Mouse (Mus musculus) hindbrain, embryonic 16.5 days (tissue): ENCODE measurements at regions not wholly inside any gene's neighbourhood (a gene's known extent, or its start where the extent isn't known, plus 50 kb on each side); places are given as distances from the start of the nearest gene placed in this dataset.
A peak's percentile ranks its signal among the peaks of the same experiment; 100 is the strongest.

Experiments
- ATAC-seq: fragments of 200-750 bp; cut with Nextera tagmentation; 2 replicates; pipeline ENCODE4 v1.8.0; 2017; ENCODE audit warnings: moderate TSS enrichment, moderate library complexity
- H3K27ac ChIP-seq: fragments of 300-500 bp; sonication (generic); 2 replicates; pipeline ENCODE4 v1.5.1; 2014; ENCODE audit warnings: low read depth, mild to moderate bottlenecking, control low read depth, low read length, moderate library complexity
- H3K27me3 ChIP-seq: fragments of 300-500 bp; sonication (generic); replicated peaks from 2 replicates; pipeline ENCODE4 v1.6.1; 2014; ENCODE audit warnings: low read length; ENCODE audit not compliant: control insufficient read depth, insufficient read depth
- H3K36me3 ChIP-seq: fragments of 300-500 bp; sonication (generic); 2 replicates; pipeline ENCODE4 v1.6.1; 2014; ENCODE audit warnings: mild to moderate bottlenecking, low read length, moderate library complexity, mixed read lengths; ENCODE audit not compliant: control insufficient read depth, insufficient read depth
- H3K4me1 ChIP-seq: fragments of 300-500 bp; sonication (generic); 2 replicates; pipeline ENCODE4 v1.6.1; 2014; ENCODE audit warnings: low read depth, low read length; ENCODE audit not compliant: control insufficient read depth, insufficient read depth
- H3K4me2 ChIP-seq: fragments of 300-500 bp; sonication (generic); 2 replicates; pipeline ENCODE4 v1.6.1; 2014; ENCODE audit warnings: mild to moderate bottlenecking, low read length, control low read depth, moderate library complexity
- H3K4me3 ChIP-seq: fragments of 300-500 bp; sonication (generic); 2 replicates; pipeline ENCODE4 v1.5.1; 2014; ENCODE audit warnings: mild to moderate bottlenecking, low read length, control low read depth, moderate library complexity
- H3K9ac ChIP-seq: fragments of 300-500 bp; sonication (generic); 2 replicates; pipeline ENCODE4 v1.6.1; 2014; ENCODE audit warnings: low read depth, mild to moderate bottlenecking, control low read depth, low read length, moderate library complexity
- H3K9me3 ChIP-seq: fragments of 300-500 bp; sonication (generic); 2 replicates; pipeline ENCODE4 v1.6.1; 2014; ENCODE audit warnings: mild to moderate bottlenecking, low read length, moderate library complexity; ENCODE audit not compliant: control insufficient read depth
- WGBS: fragments of 180-500 bp; shearing (Covaris S2); extraction: QIAGEN DNeasy Blood & Tissue Kit; methylation state at CpG from one replicate; pipeline ENCODE4 v1.1.7; 2014; 5-methylcytosine and 5-hydroxymethylcytosine counted together

DNA sequence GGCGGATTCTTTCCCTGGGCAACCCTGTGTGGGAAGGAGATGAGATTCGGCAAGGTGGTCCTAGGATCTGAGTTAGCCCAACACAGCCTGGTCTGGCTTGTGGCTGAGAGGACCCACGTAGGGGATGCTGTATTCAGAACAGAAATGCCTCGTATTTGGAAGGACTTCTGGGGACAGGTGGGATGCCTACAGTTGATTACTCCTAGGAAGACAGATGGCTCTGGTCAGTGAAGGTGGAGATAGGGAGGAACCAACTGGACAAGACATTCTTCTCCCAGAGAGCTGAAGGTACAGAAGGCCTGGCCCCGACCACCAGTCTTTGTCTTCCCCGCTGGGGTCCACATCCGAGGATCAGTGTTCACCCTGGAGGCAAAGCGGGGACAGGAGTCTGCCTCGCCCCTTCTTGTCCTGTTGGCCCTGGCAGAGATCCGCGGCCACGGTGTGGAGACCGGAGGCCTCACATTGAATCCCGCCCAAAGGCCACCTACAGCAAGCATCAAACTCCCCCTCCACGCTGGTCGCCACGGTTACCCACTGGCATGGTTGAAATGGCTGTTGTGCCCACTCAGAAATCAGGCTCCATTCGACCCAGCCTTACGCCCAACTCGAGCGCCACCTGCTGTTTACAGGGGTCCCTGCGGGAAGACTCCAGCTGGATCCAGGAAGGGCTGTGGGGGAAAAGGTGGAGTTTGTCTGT lies 182.4 kb downstream of the Cdc5l start:
- peak; percentile 68 for ATAC-seq
- Histone ChIP-seq H3K4me2 (peak overlapping the region; percentile 53), H3K9ac (no peak overlapping the region)

DNA sequence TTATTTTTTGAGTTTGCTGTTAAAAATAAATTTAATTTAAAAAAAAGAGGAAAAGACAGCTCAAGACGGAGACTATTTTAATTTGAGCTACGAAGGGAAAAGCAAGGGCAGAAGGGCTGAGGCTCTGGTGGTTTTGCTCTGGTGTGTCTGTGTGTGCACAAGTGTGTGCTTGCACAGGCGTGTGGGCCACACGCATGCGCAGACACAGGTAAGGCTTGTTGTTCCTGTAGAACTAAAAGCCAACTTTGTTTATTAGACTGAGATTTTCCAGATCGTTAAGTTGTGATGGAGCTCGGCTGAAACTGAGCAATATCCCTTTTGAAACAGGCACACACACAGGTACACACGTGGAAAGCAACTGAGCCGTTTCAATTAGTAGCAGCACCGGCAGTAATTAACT lies 183.1 kb downstream of the Cdc5l start:
- Histone ChIP-seq H3K27ac (no peak overlapping the region), H3K4me1 (peaks cover 4% of the 10 kb centered on the region; the same call in 1 of the 2 replicates), H3K9me3 (no peaks in the 10 kb centered on the region), H3K4me3 (no peak overlapping the region), H3K36me3 (no peaks in the 10 kb centered on the region), H3K4me2 (no peak overlapping the region), H3K27me3 (no peaks in the 10 kb centered on the region), H3K9ac (no peak overlapping the region)
- ATAC-seq: no peak; the same call in 1 of the 2 replicates
- WGBS: 76% methylated on average over 10 of the region's 10 CpGs

More for the DNA sequence above, 182.4 kb downstream of the Cdc5l start:
- 21% methylated on average over 22 of the region's 22 CpGs for WGBS
- H3K27me3 ChIP-seq: no peaks in the 10 kb centered on the region
- no peak overlapping the region for H3K27ac ChIP-seq
- H3K4me3 ChIP-seq: no peak overlapping the region
- no peaks in the 10 kb centered on the region for H3K9me3 ChIP-seq
- H3K4me1 ChIP-seq: peaks cover 4% of the 10 kb centered on the region; the same call in 1 of the 2 replicates
- H3K36me3 ChIP-seq: no peaks in the 10 kb centered on the region

DNA sequence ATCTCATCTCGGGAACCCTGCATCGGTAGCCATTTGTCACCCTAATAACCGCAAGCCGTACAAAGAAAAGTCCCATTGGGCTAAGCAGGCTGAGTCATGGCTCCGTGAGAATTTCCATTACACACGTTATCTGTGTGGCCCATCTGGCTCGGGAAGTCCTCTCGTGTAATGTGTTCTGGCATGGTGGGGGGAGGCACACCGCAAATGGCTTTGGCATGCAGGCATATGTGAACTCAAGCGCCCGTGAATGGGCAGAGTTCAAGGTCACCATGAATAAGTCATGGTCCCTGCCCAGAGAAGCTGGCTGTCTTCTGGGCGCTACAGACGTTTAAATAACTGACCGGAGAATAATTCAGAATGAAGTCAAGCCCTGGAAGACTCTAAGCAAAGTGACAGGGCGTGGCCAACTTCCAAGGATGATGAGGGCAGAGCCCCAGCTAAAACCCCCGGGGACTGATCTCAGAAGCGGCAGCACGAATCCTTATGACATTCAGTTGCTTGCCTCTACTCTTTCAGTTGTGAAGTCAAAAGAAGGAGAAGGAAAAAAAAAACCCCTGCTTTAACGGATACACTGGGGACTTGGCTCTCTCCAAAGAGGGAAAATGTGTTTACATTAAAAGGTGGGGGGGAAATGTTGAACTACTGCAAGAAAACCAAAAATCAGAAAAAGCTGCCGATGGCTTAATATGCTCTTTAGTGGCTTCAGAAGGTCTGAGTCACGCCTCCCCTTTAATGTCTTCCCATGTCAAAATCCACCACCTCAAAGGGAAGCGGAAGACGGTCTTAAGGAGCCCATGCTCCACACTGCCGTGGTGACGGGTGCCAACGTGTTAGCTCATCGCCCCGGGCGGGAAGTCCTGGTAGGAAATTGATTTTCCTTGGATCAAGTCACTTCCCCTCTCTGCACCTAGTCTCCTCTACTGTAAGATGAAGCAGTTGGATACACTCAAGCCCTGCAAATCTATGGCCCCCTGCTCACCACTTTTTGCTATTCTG lies 186.1 kb downstream of the Cdc5l start:
- Histone ChIP-seq H3K9me3 (no peaks in the 10 kb centered on the region), H3K4me2 (no peak overlapping the region), H3K4me1 (peaks cover 4% of the 10 kb centered on the region; the same call in 1 of the 2 replicates), H3K27ac (no peak overlapping the region), H3K27me3 (no peaks in the 10 kb centered on the region), H3K36me3 (no peaks in the 10 kb centered on the region), H3K9ac (no peak overlapping the region), H3K4me3 (no peak overlapping the region)
- no peak for ATAC-seq
- WGBS: 64% methylated on average over 29 of the region's 29 CpGs

DNA sequence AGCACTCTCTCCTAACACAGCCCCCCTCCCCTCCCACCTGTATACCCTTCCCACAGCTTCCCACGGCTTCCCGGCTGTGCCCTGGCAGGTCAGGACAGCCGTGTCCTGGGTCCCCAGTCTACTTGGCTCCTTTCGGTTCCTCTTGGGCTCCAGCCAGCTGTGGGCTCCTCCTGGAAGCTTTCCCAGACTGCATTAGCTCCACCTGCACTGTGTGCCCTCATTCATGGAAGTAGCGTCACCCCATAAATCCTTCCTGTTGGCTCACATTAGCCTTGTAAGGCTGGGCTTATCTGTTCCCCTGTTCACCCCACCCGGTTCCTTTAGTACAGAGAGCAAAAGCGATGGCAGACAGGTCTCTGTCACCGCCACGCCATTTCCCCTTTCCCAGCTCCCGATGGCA lies 188.7 kb downstream of the Cdc5l start:
- no peak overlapping the region for H3K27ac ChIP-seq
- H3K9ac ChIP-seq: no peak overlapping the region
- no peak overlapping the region for H3K4me3 ChIP-seq
- ATAC-seq: peak; percentile 58
- H3K9me3 ChIP-seq: no peaks in the 10 kb centered on the region
- 68% methylated on average over 10 of the region's 10 CpGs for WGBS
- no peak overlapping the region for H3K4me2 ChIP-seq
- H3K36me3 ChIP-seq: no peaks in the 10 kb centered on the region
- H3K27me3 ChIP-seq: no peaks in the 10 kb centered on the region
- no peaks in the 10 kb centered on the region; the same call in 1 of the 2 replicates for H3K4me1 ChIP-seq

DNA sequence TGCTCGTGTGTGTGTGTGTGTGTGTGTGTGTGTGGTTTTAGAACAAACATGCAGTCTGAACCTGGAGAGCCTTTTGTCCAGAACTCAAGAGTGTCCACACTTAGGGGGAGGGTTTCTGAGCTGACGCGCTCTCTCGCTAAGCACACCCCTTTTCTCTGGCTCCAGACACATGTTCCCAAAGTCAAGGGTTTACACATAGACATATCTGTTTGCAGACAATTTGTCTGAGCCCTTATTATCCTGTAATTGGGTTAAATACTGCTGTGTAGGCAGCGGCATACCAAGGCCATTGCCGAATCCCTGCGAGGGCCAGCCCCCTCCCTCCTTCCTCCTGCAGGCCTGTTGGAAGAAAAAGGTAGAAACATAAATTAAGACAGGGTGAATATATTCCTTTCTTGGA lies 190.4 kb downstream of the Cdc5l start:
- H3K27ac ChIP-seq: no peak overlapping the region
- no peak overlapping the region for H3K9ac ChIP-seq
- 72% methylated on average over 7 of the region's 7 CpGs for WGBS
- H3K4me1 ChIP-seq: no peaks in the 10 kb centered on the region; the same call in 1 of the 2 replicates
- no peak for ATAC-seq
- no peak overlapping the region for H3K4me3 ChIP-seq
- no peaks in the 10 kb centered on the region for H3K36me3 ChIP-seq
- H3K4me2 ChIP-seq: no peak overlapping the region
- H3K27me3 ChIP-seq: no peaks in the 10 kb centered on the region
- H3K9me3 ChIP-seq: no peaks in the 10 kb centered on the region

DNA sequence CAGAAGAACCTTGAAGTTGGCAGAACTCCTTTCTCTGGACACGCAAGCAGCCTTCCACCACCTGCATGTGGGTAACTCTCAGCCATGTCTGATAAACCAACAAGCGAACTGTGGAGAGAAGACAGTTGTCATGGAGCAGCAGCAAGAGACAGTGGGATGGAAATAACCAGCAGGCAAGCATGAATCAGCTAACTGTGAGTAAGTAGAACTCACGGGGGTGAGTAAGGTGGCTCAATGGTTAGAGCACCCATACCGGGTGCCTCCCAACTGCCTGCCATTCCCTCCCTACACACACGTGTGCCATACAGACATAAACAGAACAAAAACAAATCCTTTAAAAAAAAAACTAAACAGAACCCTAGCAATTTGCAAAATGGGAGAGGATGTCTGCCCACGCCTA lies 191.5 kb downstream of the Cdc5l start:
- 89% methylated on average over 6 of the region's 6 CpGs for WGBS
- no peak for ATAC-seq

DNA sequence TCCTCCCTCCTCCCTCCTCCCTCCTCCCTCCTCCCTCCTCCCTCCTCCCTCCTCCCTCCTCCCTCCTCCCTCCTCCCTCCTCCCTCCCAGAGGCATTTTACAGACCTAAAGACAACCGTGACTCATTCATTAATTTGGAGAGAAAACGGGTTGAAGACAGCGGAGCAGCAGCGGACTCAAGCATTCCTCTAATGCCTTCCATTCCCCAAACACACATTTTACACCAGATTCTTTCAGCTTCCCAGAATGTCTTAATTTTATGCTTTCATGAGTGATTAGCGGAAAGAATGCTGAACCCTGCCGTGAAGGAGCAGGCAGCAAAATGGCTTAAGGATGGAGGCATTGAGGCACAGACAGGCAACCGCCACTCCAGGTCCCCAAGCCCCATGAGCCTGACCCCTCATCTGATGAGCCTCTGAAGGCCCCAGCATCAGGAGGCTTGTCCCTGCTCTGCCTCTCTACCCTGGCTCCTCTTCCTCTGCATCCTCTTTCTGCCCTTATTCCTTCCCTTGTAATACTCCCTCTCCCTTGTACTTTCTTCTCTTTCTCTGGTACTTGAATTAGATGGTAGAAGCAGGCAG lies 192.5 kb downstream of the Cdc5l start:
- 0 out of 2 replicates have a peak, but pooled peaks cover 3% of the 10 kb centered on the region for H3K9me3 ChIP-seq
- no peak overlapping the region for H3K27ac ChIP-seq
- H3K36me3 ChIP-seq: no peaks in the 10 kb centered on the region
- 22% methylated on average over 7 of the region's 7 CpGs for WGBS
- no peak for ATAC-seq
- H3K4me1 ChIP-seq: no peaks in the 10 kb centered on the region; the same call in 1 of the 2 replicates
- no peak overlapping the region for H3K9ac ChIP-seq
- H3K4me2 ChIP-seq: no peak overlapping the region
- no peaks in the 10 kb centered on the region for H3K27me3 ChIP-seq
- H3K4me3 ChIP-seq: no peak overlapping the region

More for the DNA sequence above, 191.5 kb downstream of the Cdc5l start:
- Histone ChIP-seq H3K27ac (no peak overlapping the region), H3K9ac (no peak overlapping the region), H3K9me3 (0 out of 2 replicates have a peak, but pooled peaks cover 2% of the 10 kb centered on the region), H3K27me3 (no peaks in the 10 kb centered on the region), H3K4me1 (no peaks in the 10 kb centered on the region; the same call in 1 of the 2 replicates), H3K4me3 (no peak overlapping the region), H3K36me3 (no peaks in the 10 kb centered on the region), H3K4me2 (no peak overlapping the region)

DNA sequence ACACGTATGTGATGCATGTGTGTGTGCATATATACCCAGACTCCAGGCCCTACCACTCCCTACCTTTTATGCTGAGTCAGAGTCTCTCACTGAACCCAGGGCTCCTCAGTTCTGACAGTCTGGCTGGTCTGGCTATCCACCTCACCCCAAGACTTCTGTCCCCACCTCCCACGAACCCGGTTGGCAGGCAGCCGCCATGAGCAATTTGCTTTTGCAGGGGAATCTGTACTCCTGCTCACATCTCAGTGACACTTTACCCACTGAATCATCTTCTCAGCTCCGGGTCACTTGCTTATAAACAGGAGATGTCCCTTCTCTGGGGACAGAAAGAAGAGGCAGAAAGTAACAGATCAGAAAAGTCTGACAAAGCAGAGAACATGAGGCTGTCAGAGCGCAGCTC lies 193.0 kb downstream of the Cdc5l start:
- Histone ChIP-seq H3K27ac (no peak overlapping the region), H3K4me3 (no peak overlapping the region), H3K9me3 (0 out of 2 replicates have a peak, but pooled peaks cover 3% of the 10 kb centered on the region), H3K27me3 (no peaks in the 10 kb centered on the region), H3K36me3 (no peaks in the 10 kb centered on the region), H3K4me2 (no peak overlapping the region), H3K4me1 (no peaks in the 10 kb centered on the region; the same call in 1 of the 2 replicates), H3K9ac (no peak overlapping the region)
- WGBS: 53% methylated on average over 6 of the region's 6 CpGs
- no peak for ATAC-seq
